Mouse (Mus musculus) natural killer cell, adult 2 months (primary cell): ENCODE measurements around the gene Trappc10.

Experiments
- DNase-seq, 2 experiments: peaks; one replicate each; pipeline ENCODE4 v3.0.0; 2022; ENCODE audit warnings: low spot score in 2 of 2

Gene Trappc10

GRCm38 (mm10) chr10:78258142-78258675, 13.8 kb upstream of the Trappc10 start:
- DNase-seq = no peak

- DNase-seq = no peak
Measured at GRCm38 (mm10) chr10:78255646-78256059, 11.2 kb upstream of the Trappc10 start.

GRCm38 (mm10) chr10:78247206-78247605, 2.8 kb upstream of the Trappc10 start:
- DNase-seq = no peak

GRCm38 (mm10) chr10:78246725-78247124, 2.3 kb upstream of the Trappc10 start:
- DNase-seq = no peak

GRCm38 (mm10) chr10:78245225-78245547, 745 bp upstream of the Trappc10 start:
- no peak for DNase-seq

GRCm38 (mm10) chr10:78244058-78244437, 393 bp downstream of the Trappc10 start:
- DNase-seq = peak in 1 of 2 experiments; percentile 34

- DNase-seq = no peak
Measured at GRCm38 (mm10) chr10:78238926-78239325, 5.5 kb downstream of the Trappc10 start.

GRCm38 (mm10) chr10:78238297-78238696, 6.1 kb downstream of the Trappc10 start:
- no peak for DNase-seq

- no peak for DNase-seq
Measured at GRCm38 (mm10) chr10:78237809-78238208, 6.6 kb downstream of the Trappc10 start.

- no peak for DNase-seq
Measured at GRCm38 (mm10) chr10:78236885-78237629, 7.4 kb downstream of the Trappc10 start.

GRCm38 (mm10) chr10:78233756-78234155, 10.7 kb downstream of the Trappc10 start:
- DNase-seq = no peak

- DNase-seq = no peak
Measured at GRCm38 (mm10) chr10:78233161-78233560, 11.3 kb downstream of the Trappc10 start.

GRCm38 (mm10) chr10:78232301-78232980, 12.0 kb downstream of the Trappc10 start:
- no peak for DNase-seq

- no peak for DNase-seq
Measured at GRCm38 (mm10) chr10:78228560-78228928, 15.9 kb downstream of the Trappc10 start.

- no peak for DNase-seq
Measured at GRCm38 (mm10) chr10:78227875-78228559, 16.4 kb downstream of the Trappc10 start.

GRCm38 (mm10) chr10:78224136-78224535, 20.3 kb downstream of the Trappc10 start:
- DNase-seq = no peak

- DNase-seq = no peak
Measured at GRCm38 (mm10) chr10:78222908-78223307, 21.5 kb downstream of the Trappc10 start.

GRCm38 (mm10) chr10:78221315-78221714, 23.1 kb downstream of the Trappc10 start:
- DNase-seq = no peak

GRCm38 (mm10) chr10:78219528-78219927, 24.9 kb downstream of the Trappc10 start:
- no peak for DNase-seq

- no peak for DNase-seq
Measured at GRCm38 (mm10) chr10:78218576-78218975, 25.9 kb downstream of the Trappc10 start.

GRCm38 (mm10) chr10:78216376-78217083, 27.9 kb downstream of the Trappc10 start:
- no peak for DNase-seq

GRCm38 (mm10) chr10:78214371-78214770, 30.1 kb downstream of the Trappc10 start:
- no peak for DNase-seq
